Mouse (Mus musculus): ENCODE results near the gene Igsf3. TPM values are rescaled to one million over a fixed set of nuclear protein-coding genes. Genes with fewer than 3 reads are reported as not detected.
"Not testable (repeated sequence)": the region's sequence is repeated elsewhere in the genome, so short reads cannot be mapped to it uniquely, and the experiment has no call there.

The Igsf3 gene
- total RNA-seq, 1 experiment: 22.9 TPM

- peak overlapping the region; percentile 25; the same call in 1 of the 2 replicates for H3K27ac ChIP-seq (ENCODE audit: insufficient read depth, low read depth, low read length, poor library complexity, severe bottlenecking)
Observed at GRCm38 (mm10) chr3:101410202-101410601, 33.3 kb downstream of the Igsf3 start.

GRCm38 (mm10) chr3:101410745-101411144 is 33.9 kb downstream of the Igsf3 start:
- Histone ChIP-seq H3K4me3 (ENCODE audit: insufficient read depth in 1 of 2, low read depth in 1 of 2, low read length in 2 of 2, poor library complexity in 1 of 2, severe bottlenecking in 1 of 2) (no peak overlapping the region), H3K27ac (ENCODE audit: insufficient read depth, low read depth, low read length, poor library complexity, severe bottlenecking) (peak overlapping the region; percentile 25; the same call in 1 of the 2 replicates), H3K36me3 (ENCODE audit: control insufficient read depth, insufficient read depth, low read length, poor library complexity, severe bottlenecking) (no peaks in the 10 kb centered on the region), H3K9me3 (ENCODE audit: control insufficient read depth, insufficient read depth, low read depth, low read length) (no peaks in the 10 kb centered on the region), H3K9ac (ENCODE audit: insufficient read depth, low read depth, low read length, poor library complexity, severe bottlenecking) (no peak overlapping the region), H3K4me1 (ENCODE audit: control insufficient read depth in 2 of 2, insufficient read depth in 2 of 2, low read length in 2 of 2, poor library complexity in 1 of 2) (peaks cover 8 to 41% of the 10 kb centered on the region in 2 experiments)
- in situ Hi-C loops (cut with MboI; ENCODE audit: low sequenced_read_pairs in 2 of 2, unreplicated experiment in 2 of 2): no loop called here
- no peak for DNase-seq (ENCODE audit: low read depth, low spot score)
- TF ChIP-seq CHD2 (IDR thresholded peaks at IDR 0.05; ENCODE audit: low read depth, low read length) (no peak), MAFK (IDR thresholded peaks at IDR 0.05; ENCODE audit: insufficient read depth, low read depth, low read length) (no peak), ZNF384 (IDR thresholded peaks at IDR 0.05; ENCODE audit: low read depth, low read length) (no peak), HCFC1 (IDR thresholded peaks at IDR 0.05; ENCODE audit: borderline replicate concordance, insufficient read depth, low read length) (no peak), ZC3H11A (IDR thresholded peaks at IDR 0.05; ENCODE audit: borderline replicate concordance, low read depth, low read length) (no peak)

More at GRCm38 (mm10) chr3:101410202-101410601, 33.3 kb downstream of the Igsf3 start:
- no peaks in the 10 kb centered on the region for H3K9me3 ChIP-seq (ENCODE audit: control insufficient read depth, insufficient read depth, low read depth, low read length)
- H3K9ac ChIP-seq (ENCODE audit: insufficient read depth, low read depth, low read length, poor library complexity, severe bottlenecking): 0 out of 2 replicates have a peak overlapping the region, but pooled peaks have one; percentile 2
- H3K4me3 ChIP-seq (ENCODE audit: insufficient read depth in 1 of 2, low read depth in 1 of 2, low read length in 2 of 2, poor library complexity in 1 of 2, severe bottlenecking in 1 of 2): peak overlapping the region in 1 of 2 experiments; percentile 53; a peak in 1 of 4 replicates
- TF ChIP-seq MAFK (IDR thresholded peaks at IDR 0.05; ENCODE audit: insufficient read depth, low read depth, low read length): no peak
- TF ChIP-seq ZC3H11A (IDR thresholded peaks at IDR 0.05; ENCODE audit: borderline replicate concordance, low read depth, low read length): no peak
- TF ChIP-seq HCFC1 (IDR thresholded peaks at IDR 0.05; ENCODE audit: borderline replicate concordance, insufficient read depth, low read length): no peak
- TF ChIP-seq CHD2 (IDR thresholded peaks at IDR 0.05; ENCODE audit: low read depth, low read length): no peak
- no peak for TF ChIP-seq ZNF384 (IDR thresholded peaks at IDR 0.05; ENCODE audit: low read depth, low read length)
- no peak for DNase-seq (ENCODE audit: low read depth, low spot score)
- H3K4me1 ChIP-seq (ENCODE audit: control insufficient read depth in 2 of 2, insufficient read depth in 2 of 2, low read length in 2 of 2, poor library complexity in 1 of 2): peaks cover 9 to 43% of the 10 kb centered on the region in 2 experiments
- in situ Hi-C loops (cut with MboI; ENCODE audit: low sequenced_read_pairs in 2 of 2, unreplicated experiment in 2 of 2): no loop called here
- no peaks in the 10 kb centered on the region for H3K36me3 ChIP-seq (ENCODE audit: control insufficient read depth, insufficient read depth, low read length, poor library complexity, severe bottlenecking)

GRCm38 (mm10) chr3:101411626-101412025 is 34.7 kb downstream of the Igsf3 start:
- in situ Hi-C loops (cut with MboI; ENCODE audit: low sequenced_read_pairs in 2 of 2, unreplicated experiment in 2 of 2): no loop called here
- no peak for DNase-seq (ENCODE audit: low read depth, low spot score)
- Histone ChIP-seq H3K9ac (ENCODE audit: insufficient read depth, low read depth, low read length, poor library complexity, severe bottlenecking) (no peak overlapping the region; the same call in 1 of the 2 replicates), H3K9me3 (ENCODE audit: control insufficient read depth, insufficient read depth, low read depth, low read length) (no peaks in the 10 kb centered on the region), H3K27ac (ENCODE audit: insufficient read depth, low read depth, low read length, poor library complexity, severe bottlenecking) (peak overlapping the region; percentile 90), H3K4me1 (ENCODE audit: control insufficient read depth in 2 of 2, insufficient read depth in 2 of 2, low read length in 2 of 2, poor library complexity in 1 of 2) (peaks cover 6 to 33% of the 10 kb centered on the region in 2 experiments), H3K36me3 (ENCODE audit: control insufficient read depth, insufficient read depth, low read length, poor library complexity, severe bottlenecking) (no peaks in the 10 kb centered on the region), H3K4me3 (ENCODE audit: insufficient read depth in 1 of 2, low read depth in 1 of 2, low read length in 2 of 2, poor library complexity in 1 of 2, severe bottlenecking in 1 of 2) (no peak overlapping the region)
- no peak for TF ChIP-seq ZC3H11A (IDR thresholded peaks at IDR 0.05; ENCODE audit: borderline replicate concordance, low read depth, low read length)
- TF ChIP-seq MAFK (IDR thresholded peaks at IDR 0.05; ENCODE audit: insufficient read depth, low read depth, low read length): no peak
- TF ChIP-seq CHD2 (IDR thresholded peaks at IDR 0.05; ENCODE audit: low read depth, low read length): no peak
- no peak for TF ChIP-seq HCFC1 (IDR thresholded peaks at IDR 0.05; ENCODE audit: borderline replicate concordance, insufficient read depth, low read length)
- no peak for TF ChIP-seq ZNF384 (IDR thresholded peaks at IDR 0.05; ENCODE audit: low read depth, low read length)

- H3K4me3 ChIP-seq (ENCODE audit: insufficient read depth in 1 of 2, low read depth in 1 of 2, low read length in 2 of 2, poor library complexity in 1 of 2, severe bottlenecking in 1 of 2): peak overlapping the region in 1 of 2 experiments; percentile 14; a peak in 1 of 4 replicates
- in situ Hi-C loops (cut with MboI; ENCODE audit: low sequenced_read_pairs in 2 of 2, unreplicated experiment in 2 of 2): no loop called here
- H3K27ac ChIP-seq (ENCODE audit: insufficient read depth, low read depth, low read length, poor library complexity, severe bottlenecking): peak overlapping the region; percentile 90
- no peaks in the 10 kb centered on the region for H3K9me3 ChIP-seq (ENCODE audit: control insufficient read depth, insufficient read depth, low read depth, low read length)
- no peaks in the 10 kb centered on the region for H3K36me3 ChIP-seq (ENCODE audit: control insufficient read depth, insufficient read depth, low read length, poor library complexity, severe bottlenecking)
- TF ChIP-seq ZC3H11A (IDR thresholded peaks at IDR 0.05; ENCODE audit: borderline replicate concordance, low read depth, low read length) (no peak), MAFK (IDR thresholded peaks at IDR 0.05; ENCODE audit: insufficient read depth, low read depth, low read length) (no peak), CHD2 (IDR thresholded peaks at IDR 0.05; ENCODE audit: low read depth, low read length) (no peak), HCFC1 (IDR thresholded peaks at IDR 0.05; ENCODE audit: borderline replicate concordance, insufficient read depth, low read length) (no peak), ZNF384 (IDR thresholded peaks at IDR 0.05; ENCODE audit: low read depth, low read length) (no peak)
- peak overlapping the region; percentile 26; the same call in 1 of the 2 replicates for H3K9ac ChIP-seq (ENCODE audit: insufficient read depth, low read depth, low read length, poor library complexity, severe bottlenecking)
- peaks cover 6 to 30% of the 10 kb centered on the region in 2 experiments for H3K4me1 ChIP-seq (ENCODE audit: control insufficient read depth in 2 of 2, insufficient read depth in 2 of 2, low read length in 2 of 2, poor library complexity in 1 of 2)
- no peak for DNase-seq (ENCODE audit: low read depth, low spot score)
Observed at GRCm38 (mm10) chr3:101412115-101412514, 35.2 kb downstream of the Igsf3 start.

- H3K36me3 ChIP-seq (ENCODE audit: control insufficient read depth, insufficient read depth, low read length, poor library complexity, severe bottlenecking); in situ Hi-C loops (cut with MboI; ENCODE audit: low sequenced_read_pairs in 2 of 2, unreplicated experiment in 2 of 2); H3K9me3 ChIP-seq (ENCODE audit: control insufficient read depth, insufficient read depth, low read depth, low read length): not testable (repeated sequence)
- Histone ChIP-seq H3K4me3 (ENCODE audit: insufficient read depth in 1 of 2, low read depth in 1 of 2, low read length in 2 of 2, poor library complexity in 1 of 2, severe bottlenecking in 1 of 2) (peak overlapping the region in 1 of 2 experiments; percentile 32; a peak in 3 of 4 replicates), H3K9ac (ENCODE audit: insufficient read depth, low read depth, low read length, poor library complexity, severe bottlenecking) (peak overlapping the region; percentile 57; the same call in 1 of the 2 replicates), H3K27ac (ENCODE audit: insufficient read depth, low read depth, low read length, poor library complexity, severe bottlenecking) (peak overlapping the region; percentile 90; the same call in 1 of the 2 replicates), H3K4me1 (ENCODE audit: control insufficient read depth in 2 of 2, insufficient read depth in 2 of 2, low read length in 2 of 2, poor library complexity in 1 of 2) (peaks cover 5 to 25% of the 10 kb centered on the region in 2 experiments)
- peak; percentile 38 for DNase-seq (ENCODE audit: low read depth, low spot score)
Observed at GRCm38 (mm10) chr3:101413013-101413412, 36.1 kb downstream of the Igsf3 start.

Measured in ES-E14 (cell line).